Mouse (Mus musculus): ENCODE measurements at regions not wholly inside any gene's neighbourhood (a gene's known extent, or its start where the extent isn't known, plus 50 kb on each side); places are given as distances from the start of the nearest gene placed in this dataset.

DNA sequence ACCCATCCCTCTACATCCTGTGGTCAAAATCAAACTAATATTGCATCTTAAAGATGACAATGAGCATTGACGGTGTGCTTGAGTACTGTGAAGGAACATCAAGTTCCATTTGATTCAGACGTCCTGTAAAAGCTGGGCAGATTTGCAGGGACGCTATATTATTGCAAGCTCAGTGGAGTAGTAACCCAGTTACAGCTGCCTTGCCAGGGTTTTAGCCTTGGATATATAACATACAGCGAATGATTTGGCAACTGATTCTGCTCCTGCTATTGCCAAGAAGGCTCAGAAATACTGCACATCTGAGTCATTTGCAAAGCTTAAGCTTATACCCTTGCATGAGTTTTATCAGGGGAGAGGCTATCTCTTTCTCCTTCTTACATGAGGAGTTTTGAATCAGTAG, 262.4 kb upstream of the Apob start:
- no peak overlapping the region for H3K27ac ChIP-seq (ENCODE audit: control insufficient read depth, insufficient read depth, low read depth, low read length)
- no peak overlapping the region for H3K4me3 ChIP-seq (ENCODE audit: control insufficient read depth, low read depth, low read length)
- no peaks in the 10 kb centered on the region for H3K27me3 ChIP-seq (ENCODE audit: control insufficient read depth, insufficient read depth, low read length)
- H3K36me3 ChIP-seq (ENCODE audit: control insufficient read depth, insufficient read depth, low read length), result no peaks in the 10 kb centered on the region
- TF ChIP-seq CTCF (IDR thresholded peaks at IDR 0.05; ENCODE audit: control insufficient read depth, insufficient read depth, insufficient replicate concordance, low read depth, low read length), result no peak
- TF ChIP-seq POLR2A (IDR thresholded peaks at IDR 0.05; ENCODE audit: control insufficient read depth, low read depth, low read length), result no peak
- no peaks in the 10 kb centered on the region for H3K4me1 ChIP-seq (ENCODE audit: control insufficient read depth, insufficient read depth, low read length)

DNA sequence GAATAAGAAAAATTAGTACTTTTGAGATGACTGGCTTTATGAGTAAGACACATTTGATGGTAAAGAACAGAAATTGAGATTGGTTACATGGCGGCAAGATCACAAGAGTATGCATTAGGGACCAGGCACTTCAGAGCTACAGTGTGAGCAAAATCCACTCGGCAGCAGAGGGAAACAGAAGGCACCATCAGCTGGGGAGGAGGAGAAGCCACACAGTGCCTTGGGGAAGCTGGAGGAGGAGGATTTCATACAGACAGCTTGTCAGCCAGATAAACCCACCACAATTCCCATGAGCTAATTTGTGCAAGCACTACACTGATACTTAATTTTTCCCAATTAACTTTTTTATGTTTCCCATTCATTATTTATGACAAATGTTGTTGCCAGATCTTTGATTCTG, 258.9 kb upstream of the Apob start:
- H3K36me3 ChIP-seq (ENCODE audit: control insufficient read depth, insufficient read depth, low read length), result no peaks in the 10 kb centered on the region
- H3K4me1 ChIP-seq (ENCODE audit: control insufficient read depth, insufficient read depth, low read length), result no peaks in the 10 kb centered on the region
- no peaks in the 10 kb centered on the region for H3K27me3 ChIP-seq (ENCODE audit: control insufficient read depth, insufficient read depth, low read length)
- H3K27ac ChIP-seq (ENCODE audit: control insufficient read depth, insufficient read depth, low read depth, low read length), result no peak overlapping the region
- H3K4me3 ChIP-seq (ENCODE audit: control insufficient read depth, low read depth, low read length), result no peak overlapping the region
- no peak for TF ChIP-seq CTCF (IDR thresholded peaks at IDR 0.05; ENCODE audit: control insufficient read depth, insufficient read depth, insufficient replicate concordance, low read depth, low read length)
- no peak for TF ChIP-seq POLR2A (IDR thresholded peaks at IDR 0.05; ENCODE audit: control insufficient read depth, low read depth, low read length)

DNA sequence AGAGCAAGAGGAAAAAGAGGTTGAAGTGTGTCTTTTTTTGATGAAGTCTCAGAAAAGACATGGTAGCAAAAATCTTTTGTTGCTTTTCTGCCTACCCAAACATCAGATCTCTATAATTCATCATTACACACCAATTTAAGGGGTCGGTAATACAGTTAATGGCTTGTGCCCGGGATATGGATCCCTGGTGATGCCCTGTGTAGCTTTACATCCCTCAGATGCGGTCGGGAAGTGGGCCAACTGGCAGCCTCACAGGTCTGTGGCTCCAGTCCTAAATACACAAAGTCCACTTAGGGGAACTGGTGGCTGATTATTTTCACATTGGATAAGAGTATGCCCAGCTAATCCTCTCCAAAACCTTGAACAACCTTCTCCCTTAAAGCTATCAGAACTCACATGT, 258.4 kb upstream of the Apob start:
- H3K4me1 ChIP-seq (ENCODE audit: control insufficient read depth, insufficient read depth, low read length), result no peaks in the 10 kb centered on the region
- TF ChIP-seq CTCF (IDR thresholded peaks at IDR 0.05; ENCODE audit: control insufficient read depth, insufficient read depth, insufficient replicate concordance, low read depth, low read length), result no peak
- TF ChIP-seq POLR2A (IDR thresholded peaks at IDR 0.05; ENCODE audit: control insufficient read depth, low read depth, low read length), result no peak
- H3K4me3 ChIP-seq (ENCODE audit: control insufficient read depth, low read depth, low read length), result no peak overlapping the region
- H3K27me3 ChIP-seq (ENCODE audit: control insufficient read depth, insufficient read depth, low read length), result no peaks in the 10 kb centered on the region
- no peaks in the 10 kb centered on the region for H3K36me3 ChIP-seq (ENCODE audit: control insufficient read depth, insufficient read depth, low read length)
- H3K27ac ChIP-seq (ENCODE audit: control insufficient read depth, insufficient read depth, low read depth, low read length), result no peak overlapping the region

DNA sequence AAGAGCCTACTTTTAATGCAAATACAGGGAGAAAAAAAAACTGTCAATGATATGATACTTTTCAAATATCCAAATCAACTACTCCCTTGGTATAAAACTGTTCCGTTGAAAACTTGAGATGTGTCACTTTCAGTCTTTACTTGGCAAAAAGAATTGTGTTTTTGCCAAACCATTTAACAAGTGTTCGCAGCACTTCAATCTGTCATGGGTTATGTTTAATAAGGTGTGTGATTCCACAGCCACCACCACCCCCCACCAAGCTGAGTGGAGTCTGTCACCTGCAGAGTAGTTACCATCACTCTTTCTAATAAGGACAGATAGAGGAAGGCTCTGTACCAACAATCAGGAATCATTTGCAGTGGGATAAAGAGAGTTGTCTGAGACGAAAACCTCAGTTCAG, 252.5 kb upstream of the Apob start:
- TF ChIP-seq CTCF (IDR thresholded peaks at IDR 0.05; ENCODE audit: control insufficient read depth, insufficient read depth, insufficient replicate concordance, low read depth, low read length) (no peak), POLR2A (IDR thresholded peaks at IDR 0.05; ENCODE audit: control insufficient read depth, low read depth, low read length) (no peak)
- Histone ChIP-seq H3K27me3 (ENCODE audit: control insufficient read depth, insufficient read depth, low read length) (no peaks in the 10 kb centered on the region), H3K4me1 (ENCODE audit: control insufficient read depth, insufficient read depth, low read length) (no peaks in the 10 kb centered on the region), H3K36me3 (ENCODE audit: control insufficient read depth, insufficient read depth, low read length) (no peaks in the 10 kb centered on the region), H3K27ac (ENCODE audit: control insufficient read depth, insufficient read depth, low read depth, low read length) (no peak overlapping the region), H3K4me3 (ENCODE audit: control insufficient read depth, low read depth, low read length) (no peak overlapping the region)

DNA sequence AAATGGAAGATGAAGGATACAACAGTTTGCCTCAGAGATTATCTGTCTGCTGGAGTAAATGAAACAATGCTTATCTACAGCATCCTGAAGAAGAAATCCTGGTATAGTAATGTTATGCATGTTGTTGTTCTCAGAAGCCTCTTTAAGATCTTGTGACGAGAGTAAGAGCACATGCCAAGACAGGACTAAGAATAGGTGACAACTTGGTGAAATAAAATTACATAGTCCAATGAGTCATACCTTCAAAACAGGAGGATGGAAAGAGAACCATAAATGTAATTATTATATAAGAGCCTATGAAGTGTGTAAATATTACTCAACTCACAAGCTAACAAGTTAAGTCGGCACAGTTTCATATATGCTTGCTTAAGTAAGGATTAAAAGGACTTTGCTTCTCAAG, 239.4 kb upstream of the Apob start:
- Histone ChIP-seq H3K4me1 (ENCODE audit: control insufficient read depth, insufficient read depth, low read length) (no peaks in the 10 kb centered on the region), H3K27ac (ENCODE audit: control insufficient read depth, insufficient read depth, low read depth, low read length) (no peak overlapping the region), H3K4me3 (ENCODE audit: control insufficient read depth, low read depth, low read length) (no peak overlapping the region), H3K27me3 (ENCODE audit: control insufficient read depth, insufficient read depth, low read length) (no peaks in the 10 kb centered on the region), H3K36me3 (ENCODE audit: control insufficient read depth, insufficient read depth, low read length) (no peaks in the 10 kb centered on the region)
- no peak for TF ChIP-seq CTCF (IDR thresholded peaks at IDR 0.05; ENCODE audit: control insufficient read depth, insufficient read depth, insufficient replicate concordance, low read depth, low read length)

DNA sequence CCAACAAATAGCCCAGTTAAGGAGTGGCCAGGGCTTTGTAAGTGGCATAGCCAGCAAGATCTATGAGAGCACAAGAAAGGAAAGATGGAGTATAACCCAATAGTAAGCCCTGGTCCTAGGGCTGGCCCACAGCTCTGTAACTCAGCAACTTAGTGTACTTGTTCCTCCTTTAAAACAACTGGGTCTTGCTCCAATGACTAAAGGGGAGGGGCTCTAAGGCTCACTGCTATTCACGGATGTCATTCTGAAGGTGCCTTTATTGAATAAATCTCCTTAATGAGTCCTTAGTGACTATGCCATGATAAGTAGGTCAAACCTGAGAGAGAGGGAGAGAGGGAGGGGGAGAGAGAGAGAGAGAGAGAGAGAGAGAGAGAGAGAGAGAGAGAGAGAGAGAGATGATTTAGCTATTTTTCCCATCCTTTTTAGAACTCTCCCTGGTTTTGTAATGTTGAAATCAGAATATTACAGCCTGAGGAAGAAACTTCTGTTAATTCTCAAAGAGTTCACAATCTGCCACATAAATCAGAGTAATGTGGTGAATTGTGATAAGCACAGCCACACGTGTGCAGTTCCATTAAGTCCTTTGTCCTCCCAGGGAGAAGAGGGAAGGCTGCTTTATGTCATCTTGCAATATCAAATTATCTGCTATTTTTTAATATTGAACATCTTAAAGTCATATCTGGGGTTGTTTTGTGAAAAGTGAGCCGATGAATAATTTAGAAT, 238.7 kb upstream of the Apob start:
- H3K27ac ChIP-seq (ENCODE audit: control insufficient read depth, insufficient read depth, low read depth, low read length), result no peak overlapping the region
- TF ChIP-seq POLR2A (IDR thresholded peaks at IDR 0.05; ENCODE audit: control insufficient read depth, low read depth, low read length) (no peak), CTCF (IDR thresholded peaks at IDR 0.05; ENCODE audit: control insufficient read depth, insufficient read depth, insufficient replicate concordance, low read depth, low read length) (no peak)
- no peaks in the 10 kb centered on the region for H3K27me3 ChIP-seq (ENCODE audit: control insufficient read depth, insufficient read depth, low read length)
- no peaks in the 10 kb centered on the region for H3K36me3 ChIP-seq (ENCODE audit: control insufficient read depth, insufficient read depth, low read length)
- H3K4me3 ChIP-seq (ENCODE audit: control insufficient read depth, low read depth, low read length), result no peak overlapping the region
- H3K4me1 ChIP-seq (ENCODE audit: control insufficient read depth, insufficient read depth, low read length), result no peaks in the 10 kb centered on the region

DNA sequence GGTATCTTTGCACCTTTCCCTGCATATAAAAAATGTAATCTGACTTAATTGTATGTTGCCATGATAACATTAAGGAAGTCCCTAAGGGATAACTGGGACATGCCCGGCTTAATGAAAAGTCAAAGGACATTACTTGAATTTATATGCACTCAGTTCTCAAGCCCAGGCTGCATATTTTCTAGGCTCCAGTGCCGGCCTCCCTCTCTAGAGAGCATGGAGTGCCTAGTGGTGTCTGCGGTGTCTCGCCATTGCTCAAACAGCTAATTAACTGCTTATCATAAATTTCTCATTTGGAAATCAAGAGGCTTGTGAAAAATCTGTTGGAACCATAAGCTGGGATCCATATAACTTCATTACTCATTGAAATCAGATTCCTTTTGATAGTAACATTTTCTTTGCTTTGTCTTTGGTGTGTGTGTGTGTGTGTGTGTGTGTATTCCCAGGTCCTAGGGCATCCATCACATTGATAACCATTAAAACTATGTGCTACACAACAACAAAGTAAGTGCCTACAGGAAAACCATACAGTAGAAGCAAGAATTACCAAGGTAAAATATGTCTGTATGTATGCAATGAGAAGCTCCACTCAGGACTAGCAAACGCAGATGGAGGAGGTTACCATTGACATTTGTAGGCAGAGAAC, 238.0 kb upstream of the Apob start:
- no peaks in the 10 kb centered on the region for H3K4me1 ChIP-seq (ENCODE audit: control insufficient read depth, insufficient read depth, low read length)
- no peaks in the 10 kb centered on the region for H3K27me3 ChIP-seq (ENCODE audit: control insufficient read depth, insufficient read depth, low read length)
- H3K36me3 ChIP-seq (ENCODE audit: control insufficient read depth, insufficient read depth, low read length), result no peaks in the 10 kb centered on the region
- no peak overlapping the region for H3K27ac ChIP-seq (ENCODE audit: control insufficient read depth, insufficient read depth, low read depth, low read length)
- TF ChIP-seq POLR2A (IDR thresholded peaks at IDR 0.05; ENCODE audit: control insufficient read depth, low read depth, low read length), result no peak
- no peak for TF ChIP-seq CTCF (IDR thresholded peaks at IDR 0.05; ENCODE audit: control insufficient read depth, insufficient read depth, insufficient replicate concordance, low read depth, low read length)
- no peak overlapping the region for H3K4me3 ChIP-seq (ENCODE audit: control insufficient read depth, low read depth, low read length)

Data from testis, adult 2 months (tissue).